Mouse (Mus musculus) small intestine, adult 2 months (tissue): ENCODE results near the gene Asna1. TPM values are rescaled to one million over a fixed set of nuclear protein-coding genes. Genes with fewer than 3 reads are reported as not detected.

ENCODE experiments used
- H3K27ac ChIP-seq: fragments of 200-500 bp; 2 replicates; pipeline ENCODE4 v1.5.1; 2012; ENCODE audit warnings: low read depth, low read length, control low read depth, inconsistent platforms; ENCODE audit not compliant: insufficient read depth
- H3K27me3 ChIP-seq: fragments of 200-500 bp; 2 replicates; pipeline ENCODE4 v1.6.1; 2012; ENCODE audit warnings: mild to moderate bottlenecking, moderate library complexity, low read length, inconsistent platforms; ENCODE audit not compliant: control insufficient read depth, insufficient read depth
- H3K36me3 ChIP-seq: fragments of 200-500 bp; 2 replicates; pipeline ENCODE4 v1.6.1; 2012; ENCODE audit warnings: mild to moderate bottlenecking, low read length, control low read depth, inconsistent platforms; ENCODE audit not compliant: control insufficient read depth, insufficient read depth
- H3K4me1 ChIP-seq: fragments of 200-500 bp; 2 replicates; pipeline ENCODE4 v1.6.1; 2012; ENCODE audit warnings: low read length, inconsistent platforms, mixed read lengths; ENCODE audit not compliant: control insufficient read depth, insufficient read depth, insufficient read length
- H3K4me3 ChIP-seq: fragments of 200-500 bp; 2 replicates; pipeline ENCODE4 v1.5.1; 2012; ENCODE audit warnings: low read depth, mild to moderate bottlenecking, control low read depth, inconsistent platforms, low read length, moderate library complexity
- CTCF ChIP-seq: fragments of 200-500 bp; IDR thresholded peaks from 2 replicates; pipeline ENCODE4 v1.5.1; 2012; ENCODE audit warnings: low read depth, mild to moderate bottlenecking, control low read depth, inconsistent platforms, low read length, moderate library complexity, mixed read lengths; ENCODE audit not compliant: insufficient replicate concordance, insufficient read length; ENCODE audit errors: extremely low read depth
- POLR2A ChIP-seq: fragments of 200-500 bp; IDR thresholded peaks from 2 replicates; pipeline ENCODE4 v1.6.1; 2012; ENCODE audit warnings: low read depth, mild to moderate bottlenecking, control low read depth, inconsistent platforms, low read length, moderate library complexity
- WGBS: fragments of 180-500 bp; shearing (Covaris S2); methylation state at CpG from one replicate; pipeline ENCODE4 v1.1.7; 2018; 5-methylcytosine and 5-hydroxymethylcytosine counted together
- polyA plus RNA-seq: library from polyadenylated mRNA; depleted of rRNA; stranded (reverse); fragments of >200 nt; gene quantifications from 2 replicates; pipeline ENCODE4 v1.2.3, GENCODE M21; 2012

Gene Asna1
- polyA plus RNA-seq, 1 experiment: 128 TPM

GRCm38 (mm10) chr8:85067982-85068381 is 42.9 kb upstream of the Asna1 start, which contains the start of gene Gm5741:
Gene Gm5741, minus strand, starts transcription at chr8:85067982.
- H3K27me3 ChIP-seq: no peaks in the 10 kb centered on the region
- no peak within 1 kb of the TSS for H3K4me3 ChIP-seq
- peaks cover 18% of the 10 kb centered on the region; the same call in 1 of the 2 replicates for H3K4me1 ChIP-seq
- TF ChIP-seq POLR2A (no peak), CTCF (no peak)
- H3K36me3 ChIP-seq: peaks cover 3% of the 10 kb centered on the region; the same call in 1 of the 2 replicates
- H3K27ac ChIP-seq: no peak within 1 kb of the TSS

DNA sequence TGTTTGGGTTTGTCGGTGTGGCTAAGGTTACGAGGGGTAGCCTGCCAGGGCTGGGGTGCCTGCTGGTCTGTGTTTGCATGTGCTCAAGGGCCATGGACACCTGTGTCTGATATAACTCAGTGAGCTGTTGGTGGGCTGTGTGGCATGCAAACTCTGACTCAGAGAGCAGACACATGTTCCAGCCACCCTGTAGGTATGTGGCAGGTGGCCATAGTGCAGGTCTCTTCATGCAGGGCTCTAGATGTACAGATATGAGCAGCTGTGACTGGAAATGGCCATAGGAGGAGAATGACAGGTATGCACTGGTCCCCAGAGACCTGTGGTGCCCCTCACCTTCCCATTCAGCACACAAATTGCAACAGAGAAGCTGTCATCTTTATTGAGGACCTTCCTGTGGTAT is 42.1 kb upstream of the Asna1 start:
- Histone ChIP-seq H3K4me1 (peaks cover 14% of the 10 kb centered on the region; the same call in 1 of the 2 replicates), H3K27me3 (no peaks in the 10 kb centered on the region), H3K36me3 (peaks cover 3% of the 10 kb centered on the region; the same call in 1 of the 2 replicates), H3K4me3 (no peak overlapping the region), H3K27ac (no peak overlapping the region)
- WGBS: 93% methylated on average over 2 of the region's 2 CpGs
- no peak for TF ChIP-seq CTCF
- TF ChIP-seq POLR2A: no peak

GRCm38 (mm10) chr8:85065213-85065612 is 40.1 kb upstream of the Asna1 start:
- peaks cover 3% of the 10 kb centered on the region; the same call in 1 of the 2 replicates for H3K36me3 ChIP-seq
- 18% methylated on average over 2 of the region's 2 CpGs for WGBS
- H3K4me1 ChIP-seq: peaks cover 13% of the 10 kb centered on the region
- no peaks in the 10 kb centered on the region for H3K27me3 ChIP-seq
- no peak overlapping the region for H3K4me3 ChIP-seq
- H3K27ac ChIP-seq: no peak overlapping the region
- no peak for TF ChIP-seq POLR2A
- no peak for TF ChIP-seq CTCF

GRCm38 (mm10) chr8:85062603-85063002 is 37.5 kb upstream of the Asna1 start:
- WGBS: 95% methylated on average over 4 of the region's 4 CpGs
- H3K27ac ChIP-seq: no peak overlapping the region
- H3K27me3 ChIP-seq: no peaks in the 10 kb centered on the region
- H3K36me3 ChIP-seq: 0 out of 2 replicates have a peak, but pooled peaks cover 3% of the 10 kb centered on the region
- peaks cover 13% of the 10 kb centered on the region for H3K4me1 ChIP-seq
- no peak overlapping the region for H3K4me3 ChIP-seq
- TF ChIP-seq CTCF: no peak
- TF ChIP-seq POLR2A: no peak

- under 1% methylated on average over 53 of the region's 53 CpGs for WGBS
- Histone ChIP-seq H3K4me1 (peaks cover 10% of the 10 kb centered on the region), H3K27ac (peak within 1 kb of the TSS; percentile 8; the same call in 1 of the 2 replicates), H3K4me3 (peak within 1 kb of the TSS; percentile 97), H3K27me3 (no peaks in the 10 kb centered on the region), H3K36me3 (peaks cover 16% of the 10 kb centered on the region)
- no peak for TF ChIP-seq CTCF
- TF ChIP-seq POLR2A: no peak
These were observed 35.0 kb upstream of the Asna1 start, which contains the start of gene Fbxw9 for GRCm38 (mm10) chr8:85059879-85060616. Gene Fbxw9, plus strand, starts transcription at chr8:85060055.

DNA sequence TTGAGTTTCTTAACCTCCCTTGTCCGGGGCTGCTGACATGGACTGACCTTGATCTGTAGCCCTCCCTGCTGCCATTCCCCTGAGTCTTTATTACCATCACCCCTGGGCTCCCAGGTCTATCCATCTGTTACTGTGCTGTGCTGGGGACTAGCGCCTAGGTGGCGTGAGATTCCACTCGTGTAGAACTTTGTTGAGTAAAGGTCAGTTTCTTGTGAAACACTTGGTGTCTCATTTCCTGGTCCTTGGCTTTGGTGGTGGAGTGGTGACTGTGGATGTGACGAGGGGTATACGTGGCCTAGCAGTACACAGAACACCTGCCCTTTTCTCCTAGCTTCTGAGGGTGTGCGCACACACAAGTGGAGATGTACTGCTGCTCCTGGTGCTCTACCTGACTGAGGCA is 32.3 kb upstream of the Asna1 start:
- H3K27me3 ChIP-seq: no peaks in the 10 kb centered on the region
- no peak overlapping the region for H3K4me3 ChIP-seq
- no peak for TF ChIP-seq CTCF
- TF ChIP-seq POLR2A: no peak
- H3K27ac ChIP-seq: no peak overlapping the region
- 68% methylated on average over 7 of the region's 7 CpGs for WGBS
- H3K4me1 ChIP-seq: peaks cover 7% of the 10 kb centered on the region
- peaks cover 43% of the 10 kb centered on the region for H3K36me3 ChIP-seq

DNA sequence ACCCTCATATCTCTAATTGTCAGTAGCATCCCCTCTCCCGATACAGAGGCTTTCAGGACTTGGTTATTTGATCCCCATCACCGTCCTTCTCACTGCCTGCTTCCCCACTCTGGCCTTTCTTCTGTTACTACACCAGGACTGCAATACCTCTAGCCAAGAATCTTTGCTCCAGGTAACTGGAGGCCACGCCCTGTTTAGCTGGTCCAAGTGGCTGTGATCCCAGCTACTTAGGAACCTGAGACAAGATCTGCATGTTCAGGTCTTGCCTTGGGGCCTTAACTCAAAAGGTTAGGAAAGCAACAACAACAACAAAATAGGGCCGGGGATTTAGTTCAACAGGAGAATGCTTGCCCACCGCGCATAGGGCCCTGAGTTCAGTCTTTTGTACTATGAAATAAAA is 18.5 kb upstream of the Asna1 start:
- TF ChIP-seq POLR2A (no peak), CTCF (no peak)
- H3K4me1 ChIP-seq: 0 out of 2 replicates have a peak, but pooled peaks cover under 1% of the 10 kb centered on the region
- no peak overlapping the region for H3K27ac ChIP-seq
- H3K36me3 ChIP-seq: peaks cover 56% of the 10 kb centered on the region
- no peak overlapping the region for H3K4me3 ChIP-seq
- WGBS: 87% methylated on average over 6 of the region's 6 CpGs
- no peaks in the 10 kb centered on the region for H3K27me3 ChIP-seq
